Mouse (Mus musculus) heart, postnatal 36 days (tissue): ENCODE results near the gene Gm7247. TPM values are rescaled to one million over a fixed set of nuclear protein-coding genes. Genes with fewer than 3 reads are reported as not detected.
"Not testable (repeated sequence)": the region's sequence is repeated elsewhere in the genome, so short reads cannot be mapped to it uniquely, and the experiment has no call there.

Experiments
- DNase-seq, 2 experiments: peaks; one replicate each; pipeline ENCODE4 v3.0.0; 2021 to 2022
- intact Hi-C: fragments of 180-260 bp; cut with DNase I; formaldehyde crosslinking; loops from one replicate; pipeline ENCODE4 v1.15.1; 2025
- total RNA-seq, 2 experiments: library from RNA; stranded (reverse); gene quantifications; 2 replicates each; pipeline ENCODE4 v1.2.3; 2021

Gm7247 gene
- total RNA-seq, 2 experiments from 2014 or later, result not detected

DNA sequence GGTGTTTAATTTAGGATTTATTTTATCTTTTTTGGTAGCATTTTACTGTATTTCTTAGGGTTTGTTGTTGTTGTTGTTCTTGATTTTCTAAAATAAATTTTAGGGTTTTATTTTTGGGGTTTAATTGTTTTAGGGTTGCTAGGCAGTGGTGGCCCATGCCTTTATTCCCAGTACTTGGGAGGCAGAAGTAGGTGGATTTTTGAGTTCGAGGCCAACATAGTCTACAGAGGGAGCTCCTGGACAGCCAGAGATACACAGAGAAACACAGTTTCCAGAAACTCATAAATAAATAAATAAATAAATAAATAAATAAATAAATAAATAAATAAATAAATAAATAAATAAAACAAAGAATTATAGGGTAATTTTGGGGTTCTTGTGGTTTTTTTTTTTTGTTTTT, 122.1 kb downstream of the Gm7247 start:
- intact Hi-C loops, result loop anchor here (5.0 to 10.0 kb wide), 2 partner anchors 309 to 381 kb away; no protein-coding TSS in a partner anchor
- no peak for DNase-seq

DNA sequence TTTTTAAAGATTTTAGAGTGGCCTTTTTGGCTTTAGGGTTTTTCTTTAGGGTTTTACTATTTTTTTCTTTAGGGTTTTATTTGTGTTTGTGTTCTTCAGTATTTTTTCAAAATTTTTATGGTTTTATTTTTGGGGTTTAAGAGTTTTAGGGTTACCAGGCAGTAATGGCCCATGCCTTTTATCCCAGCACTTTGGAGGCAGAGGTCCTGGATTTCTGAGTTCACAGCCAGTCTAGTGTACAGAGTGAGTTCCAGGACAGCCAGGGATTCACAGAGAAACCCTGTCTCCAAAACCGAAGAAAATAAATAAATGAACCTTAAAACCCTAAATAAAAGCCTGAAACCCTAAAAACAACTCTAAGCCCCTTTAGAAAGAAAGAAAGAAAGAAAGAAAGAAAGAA, 124.6 kb downstream of the Gm7247 start:
- no peak for DNase-seq
- intact Hi-C loops, result loop anchor here (10.0 kb wide), 1 partner anchor 311 kb away; no protein-coding TSS in a partner anchor

GRCm38 (mm10) chr14:51495781-51496180, 134.2 kb downstream of the Gm7247 start:
- no peak for DNase-seq
- intact Hi-C loops, result no loop called here

DNA sequence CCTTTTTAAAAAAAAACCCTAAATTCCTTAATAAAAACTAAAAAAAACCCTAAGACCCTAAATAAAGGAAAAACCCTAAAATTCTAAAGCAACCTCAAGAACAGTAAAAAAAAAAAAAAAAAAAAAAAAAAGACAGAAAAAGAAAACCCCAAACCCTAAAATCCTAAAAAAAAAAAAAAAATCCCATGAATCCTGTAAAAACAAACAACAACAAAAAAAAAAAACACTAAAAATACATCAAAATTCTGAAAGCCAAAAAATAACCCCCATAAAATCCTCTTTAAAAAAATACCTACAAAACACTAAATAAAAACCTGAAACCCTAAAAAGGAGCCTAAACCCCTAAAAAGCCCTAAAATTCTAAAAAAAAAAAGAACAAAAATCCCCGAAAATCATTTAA, 135.4 kb downstream of the Gm7247 start:
- intact Hi-C loops, result no loop called here
- no peak for DNase-seq

- intact Hi-C loops, result no loop called here
- no peak for DNase-seq
These were observed 136.4 kb downstream of the Gm7247 start for GRCm38 (mm10) chr14:51497958-51498357.

GRCm38 (mm10) chr14:51499707-51500275, 138.2 kb downstream of the Gm7247 start:
- no peak for DNase-seq
- intact Hi-C loops, result no loop called here

DNA sequence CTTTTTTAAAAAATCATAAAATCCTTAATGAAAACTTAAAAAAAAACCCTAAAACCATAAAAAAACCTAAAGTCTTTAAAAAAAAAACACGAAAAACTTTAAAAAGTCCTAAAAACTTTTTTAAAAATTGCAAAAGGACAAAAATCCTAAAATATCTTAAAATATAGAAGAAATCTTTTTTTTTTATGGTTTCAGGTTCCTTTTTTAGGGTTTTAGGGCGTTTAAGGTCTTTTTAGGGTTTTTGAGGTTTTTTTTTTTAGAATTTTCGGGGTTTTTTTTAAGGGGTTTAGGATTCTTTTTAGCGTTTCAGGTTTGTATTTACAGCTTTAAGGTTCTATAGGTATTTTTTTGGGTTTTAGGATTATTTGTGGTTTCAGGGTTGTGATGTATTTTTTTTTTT, 138.9 kb downstream of the Gm7247 start:
- intact Hi-C loops, result no loop called here
- no peak for DNase-seq

DNA sequence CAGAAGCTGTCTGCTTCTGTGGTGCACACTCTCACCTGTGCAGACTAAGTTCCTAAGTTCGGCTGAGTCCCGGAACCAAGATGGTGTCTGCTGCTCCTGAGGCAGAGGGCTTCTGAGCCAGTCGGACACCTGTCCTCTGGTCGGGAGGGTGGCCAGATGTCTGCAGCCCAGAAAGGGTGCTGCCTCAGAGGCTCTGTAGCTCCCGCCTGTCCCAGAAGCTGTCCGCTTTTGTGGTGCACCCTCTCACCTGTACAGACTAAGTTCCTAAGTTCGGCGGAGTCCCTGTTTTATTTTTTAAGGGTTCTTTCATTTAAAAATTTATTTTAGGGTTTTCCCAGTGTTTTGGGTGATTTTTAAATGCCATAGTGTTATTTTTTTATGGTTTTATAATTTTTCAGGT, 145.9 kb downstream of the Gm7247 start:
- DNase-seq, result no peak
- intact Hi-C loops, result no loop called here

GRCm38 (mm10) chr14:51552490-51552889, 190.9 kb downstream of the Gm7247 start, which contains the start of gene Gm5622:
Gene Gm5622 (plus strand): TSS chr14:51552790.
- DNase-seq, result no peak
- intact Hi-C loops, result no loop called here

GRCm38 (mm10) chr14:51573963-51574362, 212.4 kb downstream of the Gm7247 start, which contains the start of gene Gm17175:
Gene Gm17175 (minus strand): TSS chr14:51574063.
- DNase-seq, intact Hi-C loops: not testable (repeated sequence)

DNA sequence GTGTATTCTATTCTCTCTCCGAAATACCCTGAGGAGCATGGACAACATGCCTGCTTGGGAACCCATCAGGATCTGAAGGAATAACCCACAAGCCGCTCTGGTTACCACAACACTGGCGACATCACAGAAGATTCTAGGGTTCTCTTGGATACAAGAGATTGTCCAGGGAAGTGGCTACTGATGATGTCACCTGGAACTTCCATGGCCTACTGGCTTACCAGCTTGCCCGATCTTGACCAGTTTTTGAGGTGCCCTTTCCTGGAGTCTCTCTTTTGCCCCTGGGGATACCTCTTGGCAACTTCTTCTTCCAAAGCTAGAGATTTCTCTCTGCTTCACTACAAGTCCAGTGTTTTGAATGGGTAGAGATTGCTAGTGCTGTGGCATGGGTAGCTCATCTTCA, 230.5 kb downstream of the Gm7247 start, which contains the start of gene Gm17174:
Gm17174 (minus strand) TSS at position 101 of the 400 bp plus-strand sequence.
- DNase-seq, intact Hi-C loops: not testable (repeated sequence)

DNA sequence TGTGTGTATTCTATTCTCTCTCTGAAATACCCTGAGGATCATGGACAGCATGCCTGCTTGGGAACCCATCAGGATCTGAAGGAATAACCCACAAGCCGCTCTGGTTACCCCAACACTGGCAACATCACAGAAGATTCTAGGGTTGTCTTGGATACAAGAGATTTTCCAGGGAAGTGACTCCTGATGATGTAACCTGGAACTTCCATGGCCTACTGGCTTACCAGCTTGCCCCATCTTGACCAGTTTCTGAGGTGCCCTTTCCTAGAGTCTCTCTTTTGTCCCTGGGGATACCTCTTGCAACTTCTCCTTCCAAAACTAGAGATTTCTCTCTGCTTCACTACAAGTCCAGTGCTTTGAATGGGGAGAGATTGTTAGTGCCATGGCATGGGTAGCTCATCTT, 249.7 kb downstream of the Gm7247 start, which contains the start of gene Gm17078:
Gm17078 (minus strand) TSS at position 101 of the 400 bp plus-strand sequence.
- no peak for DNase-seq
- intact Hi-C loops, result no loop called here

Other genes with a start within 250 kb of the Gm7247 start
- not detected for gene Eddm3b, start 247.3 kb upstream of the Gm7247 start, total RNA-seq
- gene Rnase6, start 237.8 kb upstream of the Gm7247 start, total RNA-seq, result under 1 TPM; 0.28 to 0.87 TPM
- gene Rnase1, start 215.0 kb upstream of the Gm7247 start, total RNA-seq, result 1 to 10 TPM in 1 of 2 experiments, under 1 TPM in 1; 0.80 to 1.1 TPM
- gene Rnase2b, start 199.5 kb upstream of the Gm7247 start, total RNA-seq, result not detected
- gene Ang2, start 162.6 kb upstream of the Gm7247 start, total RNA-seq, result not detected
- not detected for gene Ear14, start 158.4 kb upstream of the Gm7247 start, total RNA-seq
- gene Rnase2a, start 105.6 kb upstream of the Gm7247 start, total RNA-seq, result 1 to 10 TPM in 1 of 2 experiments, under 1 TPM in 1; 0.81 to 1.4 TPM
- gene Vmn2r88, start 49.1 kb downstream of the Gm7247 start, total RNA-seq, result not detected
- not detected for gene Vmn2r89, start 90.1 kb downstream of the Gm7247 start, total RNA-seq
- not detected for gene Gm5622, start 191.0 kb downstream of the Gm7247 start, total RNA-seq
- not detected for gene Gm17175, start 212.3 kb downstream of the Gm7247 start, total RNA-seq
- gene Gm17174, start 230.4 kb downstream of the Gm7247 start, total RNA-seq, result not detected
- not detected for gene Gm17078, start 249.6 kb downstream of the Gm7247 start, total RNA-seq